Mouse (Mus musculus): ENCODE results near the gene Natd1. TPM values are rescaled to one million over a fixed set of nuclear protein-coding genes. Genes with fewer than 3 reads are reported as not detected.

Natd1 gene
- total and polyA plus RNA-seq, 2 experiments: 1.1 to 6.6 TPM

DNA sequence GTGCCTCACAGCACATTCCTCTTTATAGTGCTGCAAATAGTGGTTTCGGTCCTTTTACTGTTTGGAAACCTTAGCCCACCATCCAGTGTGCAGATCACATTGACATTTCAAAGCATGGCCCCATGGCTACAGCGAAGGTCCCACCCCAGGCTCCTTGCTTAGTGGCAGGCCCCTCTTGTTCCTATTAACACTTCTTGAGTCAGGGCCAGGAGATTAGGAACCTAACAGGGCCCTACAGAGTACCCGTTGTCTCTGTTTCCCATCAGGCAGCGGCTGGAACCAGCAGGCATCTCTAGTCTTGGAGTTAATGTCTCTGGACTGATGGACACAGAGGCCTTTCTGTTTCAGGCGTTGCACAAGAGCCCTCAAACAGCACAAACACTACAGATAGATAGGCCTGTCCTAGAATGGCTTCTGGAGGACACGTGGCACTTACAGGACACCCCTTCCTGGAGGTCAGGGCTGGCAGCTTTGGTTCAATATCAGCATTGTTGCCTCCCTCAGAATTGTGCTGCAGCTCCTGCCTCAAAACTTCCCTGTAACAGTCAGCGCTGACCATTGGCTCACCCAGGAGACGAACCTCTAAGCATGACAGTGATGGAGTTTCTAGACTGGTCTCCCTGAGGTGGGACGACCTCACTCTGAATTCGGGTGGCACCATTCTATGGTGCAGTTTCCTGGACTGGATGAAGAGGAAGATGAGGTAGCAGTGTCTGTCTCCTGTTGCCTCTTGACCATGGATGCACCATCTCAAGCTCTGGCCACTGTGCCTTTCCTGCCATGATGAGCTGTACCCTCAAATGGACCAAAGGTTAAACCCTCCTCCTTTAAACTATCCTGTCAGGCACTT lies 39.9 kb upstream of the Natd1 start:
- H3K9ac ChIP-seq (ENCODE audit: low read depth, low read length): no peak overlapping the region
- peaks cover 12% of the 10 kb centered on the region; the same call in 1 of the 2 replicates for H3K36me3 ChIP-seq (ENCODE audit: control insufficient read depth, insufficient read depth, low read length)
- no peak for TF ChIP-seq CTCF (IDR thresholded peaks at IDR 0.05; ENCODE audit: low read depth, low read length)
- TF ChIP-seq POLR2A (IDR thresholded peaks at IDR 0.05; ENCODE audit: extremely low read depth, insufficient read depth, low read length): no peak
- no peaks in the 10 kb centered on the region for H3K79me2 ChIP-seq (ENCODE audit: control insufficient read depth, insufficient read depth, low read length)
- H3K4me3 ChIP-seq (ENCODE audit: insufficient read depth, low read depth, low read length): no peak overlapping the region
- no peak overlapping the region for H3K27ac ChIP-seq (replicated peaks; ENCODE audit: insufficient read depth, low read depth, low read length)
- 0 out of 2 replicates have a peak, but pooled peaks cover 2% of the 10 kb centered on the region for H3K4me1 ChIP-seq (ENCODE audit: control insufficient read depth, insufficient read depth, low read length)
- DNase-seq (ENCODE audit: extremely low read depth, low read depth, low spot score): peak; percentile 65
- no peaks in the 10 kb centered on the region for H3K27me3 ChIP-seq (ENCODE audit: control insufficient read depth, insufficient read depth, low read length)
- 63% methylated on average over 10 of the region's 10 CpGs for WGBS

DNA sequence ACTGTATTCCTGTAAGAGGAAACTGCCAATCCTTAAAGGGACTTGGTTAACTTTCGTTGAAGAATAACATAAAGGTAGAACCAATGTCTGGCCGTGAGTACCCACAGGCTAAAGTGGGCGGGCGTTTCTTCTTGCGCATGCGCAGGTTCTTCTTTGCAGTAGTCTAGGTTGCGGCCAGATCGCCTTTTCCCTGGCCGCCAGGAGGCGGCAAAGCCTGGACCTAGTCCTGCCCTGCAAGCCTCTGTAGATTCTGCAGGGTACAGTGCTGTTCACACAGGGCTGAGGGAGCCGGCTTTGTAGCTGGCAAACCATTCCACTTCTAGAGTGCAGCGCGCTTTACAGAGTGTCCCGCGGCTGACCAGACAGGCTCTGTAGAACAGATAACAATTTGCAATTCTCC lies 39.3 kb upstream of the Natd1 start:
- H3K4me1 ChIP-seq (ENCODE audit: control insufficient read depth, insufficient read depth, low read length): 0 out of 2 replicates have a peak, but pooled peaks cover 2% of the 10 kb centered on the region
- H3K27me3 ChIP-seq (ENCODE audit: control insufficient read depth, insufficient read depth, low read length): no peaks in the 10 kb centered on the region
- peaks cover 18% of the 10 kb centered on the region; the same call in 1 of the 2 replicates for H3K36me3 ChIP-seq (ENCODE audit: control insufficient read depth, insufficient read depth, low read length)
- no peak overlapping the region for H3K9ac ChIP-seq (ENCODE audit: low read depth, low read length)
- H3K79me2 ChIP-seq (ENCODE audit: control insufficient read depth, insufficient read depth, low read length): no peaks in the 10 kb centered on the region
- TF ChIP-seq POLR2A (IDR thresholded peaks at IDR 0.05; ENCODE audit: extremely low read depth, insufficient read depth, low read length): no peak
- peak; percentile 87 for TF ChIP-seq CTCF (IDR thresholded peaks at IDR 0.05; ENCODE audit: low read depth, low read length)
- DNase-seq (ENCODE audit: extremely low read depth, low read depth, low spot score): peak; percentile 78
- no peak overlapping the region for H3K4me3 ChIP-seq (ENCODE audit: insufficient read depth, low read depth, low read length)
- WGBS: 14% methylated on average over 15 of the region's 15 CpGs
- no peak overlapping the region for H3K27ac ChIP-seq (replicated peaks; ENCODE audit: insufficient read depth, low read depth, low read length)

DNA sequence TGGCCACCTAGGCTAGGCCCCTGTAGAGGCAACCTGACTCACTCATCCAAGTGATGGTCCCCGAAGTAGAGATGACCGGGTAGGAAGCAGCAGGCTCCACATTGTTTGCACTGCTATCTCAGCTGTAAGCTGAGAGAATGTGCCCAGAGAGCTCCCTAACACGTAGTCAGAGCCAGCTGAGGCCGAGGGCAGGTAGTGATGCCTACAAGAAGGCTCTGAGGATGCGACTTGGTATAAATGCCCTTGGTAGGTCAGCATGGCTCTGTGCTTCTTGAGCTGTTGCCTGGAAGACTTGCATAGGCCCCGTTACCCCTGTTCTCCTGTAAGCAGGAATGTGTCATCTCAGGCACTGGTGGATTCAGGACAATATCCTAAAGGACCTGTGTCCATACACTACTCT lies 38.4 kb upstream of the Natd1 start:
- DNase-seq (ENCODE audit: extremely low read depth, low read depth, low spot score): no peak
- TF ChIP-seq CTCF (IDR thresholded peaks at IDR 0.05; ENCODE audit: low read depth, low read length) (no peak), POLR2A (IDR thresholded peaks at IDR 0.05; ENCODE audit: extremely low read depth, insufficient read depth, low read length) (no peak)
- H3K4me3 ChIP-seq (ENCODE audit: insufficient read depth, low read depth, low read length): no peak overlapping the region
- peaks cover 23% of the 10 kb centered on the region for H3K36me3 ChIP-seq (ENCODE audit: control insufficient read depth, insufficient read depth, low read length)
- H3K9ac ChIP-seq (ENCODE audit: low read depth, low read length): no peak overlapping the region
- H3K27ac ChIP-seq (replicated peaks; ENCODE audit: insufficient read depth, low read depth, low read length): no peak overlapping the region
- H3K4me1 ChIP-seq (ENCODE audit: control insufficient read depth, insufficient read depth, low read length): 0 out of 2 replicates have a peak, but pooled peaks cover 2% of the 10 kb centered on the region
- no peaks in the 10 kb centered on the region for H3K27me3 ChIP-seq (ENCODE audit: control insufficient read depth, insufficient read depth, low read length)
- H3K79me2 ChIP-seq (ENCODE audit: control insufficient read depth, insufficient read depth, low read length): no peaks in the 10 kb centered on the region
- 96% methylated on average over 6 of the region's 6 CpGs for WGBS

DNA sequence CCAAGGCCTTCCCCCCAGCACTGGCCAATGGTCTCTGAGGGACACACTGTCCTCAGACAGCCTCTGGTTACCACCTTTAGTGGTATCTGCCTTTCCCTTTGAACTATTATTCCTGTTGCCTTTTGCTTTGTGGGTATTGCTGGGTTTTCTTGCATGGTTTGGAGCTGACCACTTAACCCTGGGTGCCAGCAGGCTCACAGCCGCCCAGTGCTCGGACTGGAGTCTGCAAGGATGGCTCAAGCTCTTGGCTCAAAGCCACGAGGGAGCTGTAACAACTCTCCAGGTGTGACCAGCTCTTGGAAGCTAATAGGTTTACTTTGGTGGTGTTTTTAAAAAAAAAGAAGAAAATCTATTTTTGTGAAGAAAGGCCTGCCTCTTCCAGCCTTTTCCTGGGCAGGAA lies 37.8 kb upstream of the Natd1 start:
- no peak for DNase-seq (ENCODE audit: extremely low read depth, low read depth, low spot score)
- no peak overlapping the region for H3K27ac ChIP-seq (replicated peaks; ENCODE audit: insufficient read depth, low read depth, low read length)
- H3K36me3 ChIP-seq (ENCODE audit: control insufficient read depth, insufficient read depth, low read length): peaks cover 29% of the 10 kb centered on the region
- 0 out of 2 replicates have a peak, but pooled peaks cover 2% of the 10 kb centered on the region for H3K4me1 ChIP-seq (ENCODE audit: control insufficient read depth, insufficient read depth, low read length)
- WGBS: 72% methylated on average over 3 of the region's 3 CpGs
- no peaks in the 10 kb centered on the region for H3K27me3 ChIP-seq (ENCODE audit: control insufficient read depth, insufficient read depth, low read length)
- TF ChIP-seq POLR2A (IDR thresholded peaks at IDR 0.05; ENCODE audit: extremely low read depth, insufficient read depth, low read length) (no peak), CTCF (IDR thresholded peaks at IDR 0.05; ENCODE audit: low read depth, low read length) (no peak)
- no peaks in the 10 kb centered on the region for H3K79me2 ChIP-seq (ENCODE audit: control insufficient read depth, insufficient read depth, low read length)
- H3K9ac ChIP-seq (ENCODE audit: low read depth, low read length): no peak overlapping the region
- no peak overlapping the region for H3K4me3 ChIP-seq (ENCODE audit: insufficient read depth, low read depth, low read length)

DNA sequence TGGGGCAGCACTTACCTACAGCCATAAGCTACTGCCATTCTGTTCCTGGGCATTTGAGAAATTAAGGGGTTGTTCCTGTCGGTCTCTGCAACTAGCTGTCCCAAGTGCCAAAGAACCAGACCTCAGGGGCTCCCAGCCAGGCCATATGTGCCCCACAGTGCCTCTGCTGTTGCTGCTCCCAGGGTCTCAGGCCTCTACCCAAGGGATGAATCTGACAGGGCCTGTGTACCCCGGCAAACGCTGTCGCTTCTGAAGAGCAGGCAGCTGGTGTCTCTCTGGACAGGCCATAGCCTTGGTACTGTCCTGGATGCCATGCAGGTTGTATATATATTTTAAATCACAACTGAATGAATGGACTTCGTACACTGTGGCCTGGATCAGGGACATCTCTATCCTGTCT lies 37.3 kb upstream of the Natd1 start:
- Histone ChIP-seq H3K4me3 (ENCODE audit: insufficient read depth, low read depth, low read length) (no peak overlapping the region), H3K79me2 (ENCODE audit: control insufficient read depth, insufficient read depth, low read length) (no peaks in the 10 kb centered on the region), H3K9ac (ENCODE audit: low read depth, low read length) (no peak overlapping the region), H3K27me3 (ENCODE audit: control insufficient read depth, insufficient read depth, low read length) (no peaks in the 10 kb centered on the region), H3K4me1 (ENCODE audit: control insufficient read depth, insufficient read depth, low read length) (0 out of 2 replicates have a peak, but pooled peaks cover 2% of the 10 kb centered on the region), H3K27ac (replicated peaks; ENCODE audit: insufficient read depth, low read depth, low read length) (no peak overlapping the region), H3K36me3 (ENCODE audit: control insufficient read depth, insufficient read depth, low read length) (peaks cover 33% of the 10 kb centered on the region)
- TF ChIP-seq POLR2A (IDR thresholded peaks at IDR 0.05; ENCODE audit: extremely low read depth, insufficient read depth, low read length): no peak
- TF ChIP-seq CTCF (IDR thresholded peaks at IDR 0.05; ENCODE audit: low read depth, low read length): no peak
- no peak for DNase-seq (ENCODE audit: extremely low read depth, low read depth, low spot score)
- WGBS: 94% methylated on average over 5 of the region's 5 CpGs

DNA sequence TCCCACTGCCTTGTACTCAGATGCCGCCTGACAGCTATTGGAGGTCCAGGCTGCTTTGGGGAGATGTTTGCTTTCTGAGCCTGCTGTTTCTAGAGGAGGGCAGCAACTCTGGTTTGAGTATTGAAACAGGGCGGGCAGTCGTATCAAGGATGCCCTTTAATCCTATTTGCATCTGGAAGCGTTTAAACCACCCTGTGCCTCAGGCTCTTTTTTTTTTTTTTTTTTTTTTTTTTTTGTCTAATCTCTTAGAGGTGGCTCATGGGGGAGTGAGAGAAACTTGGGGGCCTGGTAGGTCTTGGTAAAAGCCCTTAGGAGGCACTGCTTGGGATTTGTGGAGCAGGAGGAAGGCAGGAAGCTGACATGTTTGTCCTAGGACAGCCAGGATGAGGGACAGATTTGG lies 30.5 kb upstream of the Natd1 start:
- no peak for DNase-seq (ENCODE audit: extremely low read depth, low read depth, low spot score)
- Histone ChIP-seq H3K4me3 (ENCODE audit: insufficient read depth, low read depth, low read length) (no peak overlapping the region), H3K79me2 (ENCODE audit: control insufficient read depth, insufficient read depth, low read length) (peaks cover 18% of the 10 kb centered on the region), H3K4me1 (ENCODE audit: control insufficient read depth, insufficient read depth, low read length) (peaks cover 25% of the 10 kb centered on the region), H3K27me3 (ENCODE audit: control insufficient read depth, insufficient read depth, low read length) (no peaks in the 10 kb centered on the region), H3K36me3 (ENCODE audit: control insufficient read depth, insufficient read depth, low read length) (peaks cover 57% of the 10 kb centered on the region), H3K27ac (replicated peaks; ENCODE audit: insufficient read depth, low read depth, low read length) (no peak overlapping the region), H3K9ac (ENCODE audit: low read depth, low read length) (no peak overlapping the region)
- 92% methylated on average over 4 of the region's 4 CpGs for WGBS
- TF ChIP-seq POLR2A (IDR thresholded peaks at IDR 0.05; ENCODE audit: extremely low read depth, insufficient read depth, low read length): no peak
- no peak for TF ChIP-seq CTCF (IDR thresholded peaks at IDR 0.05; ENCODE audit: low read depth, low read length)

All from liver, adult 2 months (tissue).